Mouse (Mus musculus): ENCODE measurements around the gene 2510002D24Rik. TPM values are rescaled to one million over a fixed set of nuclear protein-coding genes. Genes with fewer than 3 reads are reported as not detected.

Gene 2510002D24Rik
- 10 to 100 TPM; 14.9 to 15.9 TPM for total RNA-seq (2021)
- long read RNA-seq, experiment 1, transcript 2510002D24Rik-201 (3 exons, 1,281 nt), result major isoform, 20 of 28 reads
- long read RNA-seq, experiment 1, transcript 2510002D24Rik-203 (2 exons, 930 nt), result minor isoform, 7 of 28 reads
- long read RNA-seq, experiment 1, partial matches to known transcripts, result 0 of 28 reads
- long read RNA-seq, experiment 1, other reads (novel, unspliced or antisense), result 0 of 28 reads
- long read RNA-seq, experiment 2, transcript 2510002D24Rik-201 (3 exons, 1,281 nt), result major isoform, 20 of 26 reads
- long read RNA-seq, experiment 2, partial matches to known transcripts, result 2 of 26 reads
- long read RNA-seq, experiment 2, other reads (novel, unspliced or antisense), result 0 of 26 reads

GRCm38 (mm10) chr16:18836468-18837208 lies at the start of gene 2510002D24Rik, which contains the start of gene Gm28539:
Gene 2510002D24Rik (plus strand): TSS chr16:18836578.
Gene Gm28539 (plus strand): TSS chr16:18836584.
- DNase-seq (ENCODE audit: low spot score in 2 of 2), result peak; percentile 74 to 92

DNA sequence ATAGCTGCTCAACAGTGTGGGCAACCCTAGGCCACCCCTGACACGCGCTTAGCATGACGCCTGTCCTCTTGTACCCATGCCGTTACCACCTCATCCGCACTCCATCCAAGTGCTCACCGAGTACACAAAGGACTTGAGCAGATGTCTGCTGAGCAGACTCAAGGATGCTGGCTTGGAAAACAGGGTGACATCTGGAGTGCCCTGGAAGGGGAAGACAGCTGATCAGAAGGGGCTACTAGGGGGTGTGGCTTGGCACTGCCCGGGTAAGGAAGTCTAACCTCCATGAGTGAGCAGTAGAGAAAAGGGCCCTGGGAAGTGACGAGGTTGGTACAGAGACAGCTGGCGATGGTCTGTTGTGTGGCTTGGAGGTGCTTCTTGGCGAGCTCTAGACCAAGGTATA lies 49.7 kb upstream of the 2510002D24Rik start:
- DNase-seq (ENCODE audit: low spot score in 2 of 2), result no peak

DNA sequence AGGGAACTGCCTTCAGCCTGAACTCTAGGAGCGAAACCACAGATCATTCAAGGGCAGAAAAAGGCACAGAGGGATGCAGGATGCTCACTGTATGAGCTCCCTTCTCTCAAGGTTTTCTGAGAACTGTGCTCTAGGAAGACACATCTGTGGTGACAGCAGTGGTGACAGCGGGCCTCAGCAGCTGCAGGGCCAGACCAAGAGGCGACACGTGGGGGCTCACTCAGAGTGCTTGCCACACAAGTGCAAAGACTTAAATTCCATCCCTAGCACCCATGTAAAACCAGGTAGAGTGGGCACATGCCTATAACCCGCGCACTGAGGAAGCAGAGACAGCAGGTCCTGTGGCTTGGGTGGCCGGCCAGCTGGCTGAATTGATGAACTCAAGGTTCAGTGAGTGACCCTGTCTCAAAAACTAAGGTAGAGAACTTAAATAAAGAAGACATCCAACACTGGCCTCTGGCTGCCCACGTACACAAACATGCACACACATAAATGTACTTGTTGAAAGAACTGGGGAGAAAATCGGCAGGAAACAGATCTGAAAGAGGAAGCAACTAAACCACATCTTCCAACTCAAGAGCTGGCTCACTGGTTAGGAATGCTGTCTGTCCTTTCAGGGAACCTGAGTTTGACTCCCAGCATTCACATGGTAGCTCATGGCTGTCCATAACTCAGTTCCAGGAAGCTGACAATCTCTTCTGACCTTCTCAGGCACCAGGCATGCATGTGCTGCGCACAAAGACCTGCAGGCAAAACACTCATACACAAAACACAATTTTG lies 47.6 kb upstream of the 2510002D24Rik start:
- DNase-seq (ENCODE audit: low spot score in 2 of 2), result no peak

DNA sequence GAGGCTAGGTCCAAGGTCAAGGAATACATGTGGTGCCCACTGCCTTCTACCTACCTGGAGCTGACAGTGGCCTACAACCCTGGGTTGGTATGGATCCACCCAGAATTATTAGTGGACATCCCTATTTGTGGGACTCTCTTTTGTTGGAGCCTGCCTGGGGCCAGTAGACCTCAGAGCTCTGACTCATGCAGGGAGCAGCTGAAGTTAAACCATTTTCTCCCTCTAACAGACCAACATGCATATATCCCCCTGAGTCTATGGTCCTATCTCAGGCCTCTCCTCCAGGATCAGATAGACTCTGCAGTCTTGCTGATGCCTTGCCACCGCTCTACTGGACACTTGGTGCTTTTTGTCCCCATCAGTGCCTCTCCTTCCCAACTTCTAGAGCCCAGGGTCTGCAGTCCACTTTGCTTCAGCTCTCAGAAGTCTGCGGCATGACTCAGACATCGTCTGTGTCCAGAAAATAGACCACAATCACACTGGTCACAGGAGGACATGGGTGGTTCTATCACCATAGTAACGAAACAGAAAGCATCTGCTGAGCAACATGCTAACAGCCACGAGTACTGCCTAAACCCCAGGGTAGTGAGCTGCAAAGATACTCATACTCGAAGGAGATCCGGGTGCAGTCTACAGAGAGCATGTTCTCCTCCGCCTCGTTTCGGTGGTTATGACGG lies 41.0 kb upstream of the 2510002D24Rik start:
- no peak for DNase-seq (ENCODE audit: low spot score in 2 of 2)

- DNase-seq (ENCODE audit: low spot score in 2 of 2), result no peak
Measured at GRCm38 (mm10) chr16:18796645-18797044, 39.7 kb upstream of the 2510002D24Rik start.

GRCm38 (mm10) chr16:18798151-18798550 lies 38.2 kb upstream of the 2510002D24Rik start:
- DNase-seq (ENCODE audit: low spot score in 2 of 2), result no peak

- DNase-seq (ENCODE audit: low spot score in 2 of 2), result peak in 1 of 2 experiments; percentile 22
Measured at GRCm38 (mm10) chr16:18798841-18799240, 37.5 kb upstream of the 2510002D24Rik start.

GRCm38 (mm10) chr16:18805746-18806145 lies 30.6 kb upstream of the 2510002D24Rik start:
- DNase-seq (ENCODE audit: low spot score in 2 of 2), result no peak

DNA sequence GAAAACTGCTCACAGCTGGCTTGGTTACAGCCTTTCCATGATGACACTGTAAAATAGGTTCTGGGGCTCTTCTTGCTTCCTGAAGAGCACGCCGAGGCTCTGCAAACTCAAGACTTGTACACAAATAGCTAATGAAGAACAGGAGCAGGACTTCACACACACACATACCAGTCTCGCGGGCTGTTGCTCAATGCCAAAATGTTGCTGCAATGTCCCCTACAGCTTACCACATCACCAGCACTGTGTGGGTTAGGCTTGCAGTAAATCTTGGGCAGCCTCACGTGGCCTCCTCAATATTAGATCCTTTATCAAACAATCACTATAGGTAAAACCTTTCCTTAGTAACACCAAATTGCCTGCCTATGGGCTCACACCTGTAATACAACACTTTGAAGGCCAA lies 27.4 kb upstream of the 2510002D24Rik start:
- DNase-seq (ENCODE audit: low spot score in 2 of 2), result no peak

GRCm38 (mm10) chr16:18811032-18811431 lies 25.3 kb upstream of the 2510002D24Rik start:
- no peak for DNase-seq (ENCODE audit: low spot score in 2 of 2)

- DNase-seq (ENCODE audit: low spot score in 2 of 2), result peak; percentile 52 to 88
Measured at GRCm38 (mm10) chr16:18811468-18812384, 24.7 kb upstream of the 2510002D24Rik start, which contains the start of the genes Ufd1 and Cdc45. Gene Ufd1 (plus strand): TSS chr16:18811779. Gene Cdc45 (minus strand): TSS chr16:18811987.

GRCm38 (mm10) chr16:18812385-18812910 lies 23.9 kb upstream of the 2510002D24Rik start:
- DNase-seq (ENCODE audit: low spot score in 2 of 2), result no peak

DNA sequence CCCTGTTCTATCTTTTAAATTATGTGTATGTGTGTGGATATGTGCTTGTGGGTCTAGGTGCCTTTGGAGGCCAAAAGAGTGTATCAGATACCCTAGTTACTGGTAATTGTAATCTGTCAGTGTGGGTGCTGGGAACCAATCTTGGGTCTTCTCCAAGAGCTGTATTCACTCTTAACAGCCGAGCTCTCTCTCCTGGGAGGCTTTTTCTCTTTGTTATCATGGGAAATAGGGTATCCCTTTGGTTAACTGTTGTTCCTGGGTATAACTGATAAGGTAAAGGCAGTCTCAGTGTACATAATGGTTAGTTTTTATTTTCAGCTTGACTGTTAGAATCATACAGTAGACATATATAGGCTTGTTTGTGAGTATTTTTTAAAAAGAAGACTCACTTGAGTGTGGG lies 14.0 kb upstream of the 2510002D24Rik start:
- DNase-seq (ENCODE audit: low spot score in 2 of 2), result no peak

- DNase-seq (ENCODE audit: low spot score in 2 of 2), result no peak
Measured at GRCm38 (mm10) chr16:18822925-18823324, 13.5 kb upstream of the 2510002D24Rik start.

DNA sequence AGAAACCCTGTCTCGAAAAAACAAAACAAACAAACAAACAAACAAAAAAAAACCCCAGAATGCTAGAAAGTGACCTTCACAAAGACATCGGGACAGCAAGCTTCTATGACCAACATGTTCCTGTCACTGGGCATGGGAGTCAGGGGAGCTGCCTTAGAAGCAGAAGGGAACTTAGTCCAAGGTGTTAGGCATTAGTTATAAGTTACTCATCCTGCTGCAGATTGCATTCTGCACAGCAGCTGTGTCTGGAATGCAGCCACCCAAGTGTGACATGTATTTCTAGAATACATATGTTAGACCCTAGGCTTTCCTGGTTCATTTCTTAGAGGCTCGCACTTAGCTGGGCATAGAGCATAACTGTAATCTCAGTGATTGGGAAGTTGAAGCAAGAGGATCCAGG lies 7.7 kb upstream of the 2510002D24Rik start:
- no peak for DNase-seq (ENCODE audit: low spot score in 2 of 2)

DNA sequence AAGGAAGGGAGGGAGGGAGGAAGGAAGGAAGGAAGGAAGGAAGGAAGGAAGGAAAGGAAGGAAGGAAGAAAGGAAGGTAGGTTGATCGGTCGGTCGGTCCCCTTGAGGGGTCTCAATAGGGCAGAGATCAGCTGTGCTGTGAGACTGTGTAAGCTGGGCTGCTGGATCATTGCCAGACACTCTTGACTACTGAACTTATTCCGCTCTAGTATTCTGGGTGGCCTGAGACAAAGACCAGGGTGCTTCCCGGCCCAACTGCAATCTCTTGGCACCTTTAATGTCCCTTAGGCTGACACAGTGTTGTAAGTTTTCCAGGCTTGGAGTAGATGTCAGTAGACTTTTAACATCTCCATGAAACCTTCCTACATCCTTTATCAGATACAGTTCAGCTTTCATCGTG lies 7.3 kb upstream of the 2510002D24Rik start:
- no peak for DNase-seq (ENCODE audit: low spot score in 2 of 2)

GRCm38 (mm10) chr16:18833486-18833885 lies 2.9 kb upstream of the 2510002D24Rik start:
- DNase-seq (ENCODE audit: low spot score in 2 of 2), result no peak

- no peak for DNase-seq (ENCODE audit: low spot score in 2 of 2)
Measured at GRCm38 (mm10) chr16:18836073-18836467, 308 bp upstream of the 2510002D24Rik start.

DNA sequence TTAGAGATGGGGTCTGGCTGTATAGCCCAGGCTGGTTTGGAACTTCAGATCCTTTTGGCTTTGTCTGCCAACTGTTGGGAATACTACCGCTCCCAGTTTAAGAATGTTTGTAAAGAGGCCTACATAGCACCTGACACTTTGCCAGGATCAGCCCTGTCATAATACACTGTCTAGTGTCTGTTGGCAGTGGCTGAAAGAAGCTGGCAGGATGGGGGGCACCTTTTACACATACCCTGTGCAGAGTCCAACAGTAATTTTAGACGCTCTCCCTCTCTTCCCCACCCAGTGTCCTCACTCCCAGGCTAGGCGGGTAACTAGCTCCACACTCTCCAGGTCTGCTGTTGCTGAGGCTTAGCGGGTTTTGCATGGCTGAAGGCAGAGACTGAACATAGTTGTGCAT lies 2.0 kb downstream of the 2510002D24Rik start:
- no peak for DNase-seq (ENCODE audit: low spot score in 2 of 2)
